Mouse (Mus musculus): ENCODE results near the gene Wwp2. TPM values are rescaled to one million over a fixed set of nuclear protein-coding genes. Genes with fewer than 3 reads are reported as not detected.

Wwp2 gene
- 12.7 TPM for polyA plus RNA-seq (2014; fragmentation: Illumina TruSeq; extraction: RNeasy Lipid Tissue Mini Kit (QIAGEN cat#74804); ENCODE audit: low read depth, low replicate concordance)

GRCm38 (mm10) chr8:107435962-107436831 lies at the start of gene Wwp2:
Wwp2 (plus strand) TSS chr8:107436365.

GRCm38 (mm10) chr8:107403038-107403781 lies 33.0 kb upstream of the Wwp2 start, which contains the start of gene Nqo1:
Nqo1 (minus strand) TSS chr8:107403206.

GRCm38 (mm10) chr8:107424597-107425229 lies 11.5 kb upstream of the Wwp2 start, which contains the start of gene Nob1:
Nob1 (minus strand) TSS chr8:107425051.

GRCm38 (mm10) chr8:107587995-107588780 lies 152.0 kb downstream of the Wwp2 start, which contains the start of gene Psmd7:
Psmd7 (minus strand) TSS chr8:107588464.

Other genes starting within 250 kb of the Wwp2 start
- 85.1 TPM for gene Nfat5, start 142.9 kb upstream of the Wwp2 start, polyA plus RNA-seq (2014; fragmentation: Illumina TruSeq; extraction: RNeasy Lipid Tissue Mini Kit (QIAGEN cat#74804); ENCODE audit: low read depth, low replicate concordance)
- 83.3 TPM for gene Nqo1, start 33.2 kb upstream of the Wwp2 start, polyA plus RNA-seq (2014; fragmentation: Illumina TruSeq; extraction: RNeasy Lipid Tissue Mini Kit (QIAGEN cat#74804); ENCODE audit: low read depth, low replicate concordance)
- 6.6 TPM for gene Nob1, start 11.3 kb upstream of the Wwp2 start, polyA plus RNA-seq (2014; fragmentation: Illumina TruSeq; extraction: RNeasy Lipid Tissue Mini Kit (QIAGEN cat#74804); ENCODE audit: low read depth, low replicate concordance)
- 69.7 TPM for gene Psmd7, start 152.1 kb downstream of the Wwp2 start, polyA plus RNA-seq (2014; fragmentation: Illumina TruSeq; extraction: RNeasy Lipid Tissue Mini Kit (QIAGEN cat#74804); ENCODE audit: low read depth, low replicate concordance)